33 mouse cellular contexts compared by ENCODE assay signal in the genomic region with DNA sequence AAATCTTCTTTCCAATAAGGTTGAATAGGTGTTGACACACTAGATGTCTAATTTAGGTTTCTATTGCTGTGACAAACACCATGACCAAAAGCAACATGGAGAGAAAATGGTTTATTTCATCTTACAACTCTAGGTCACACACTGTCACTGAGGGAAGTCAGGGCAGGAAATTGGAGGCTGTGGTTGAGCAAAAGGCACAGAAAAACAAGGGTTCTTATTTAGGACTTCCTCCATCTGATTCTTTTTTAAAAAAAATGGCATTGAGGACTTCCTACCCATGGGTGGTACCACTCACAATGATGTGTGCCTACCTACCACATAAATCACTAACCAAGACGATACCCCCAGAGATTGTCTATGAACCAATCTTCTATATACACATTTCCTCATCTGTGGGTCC. TPM values are rescaled to one million over a fixed set of nuclear protein-coding genes. Genes with fewer than 3 reads are reported as not detected.
A peak's percentile ranks its signal among the peaks of the same experiment; 100 is the strongest.
DNase-seq lines count a peak whose midpoint lies in the region; ATAC-seq and TF ChIP-seq lines count a peak whose summit lies in the region.
"Had no signal": no experiment of that assay in that cellular context is flagged by ENCODE, and none has a peak within 500 bp of the region (broad histone marks: within the 10 kb centered on the region; RNA-seq: fewer than 3 reads in every experiment).

No protein-coding gene starts in this region.

- peaks cover 9% of the 10 kb centered on the region for H3K4me1 ChIP-seq in bone marrow macrophage, adult 2 months (ENCODE audit: control insufficient read depth, insufficient read depth, low read length)
- H3K4me1 ChIP-seq in lung, adult 2 months (ENCODE audit: control insufficient read depth, insufficient read depth, low read length), result no peaks in the 10 kb centered on the region
- H3K4me1 ChIP-seq: forebrain, embryonic 12.5 days; intestine, embryonic 15.5 days; liver, embryonic 13.5 days; lung, embryonic 15.5 days; midbrain, embryonic 15.5 days had no signal

- no peak for TF ChIP-seq POLR2A in bone marrow macrophage, adult 2 months (IDR thresholded peaks at IDR 0.05; ENCODE audit: borderline replicate concordance, low read depth, low read length)
- TF ChIP-seq POLR2A in lung, adult 2 months (IDR thresholded peaks at IDR 0.05; ENCODE audit: borderline replicate concordance, extremely low read depth, low read depth, low read length), result no peak

- H3K27ac ChIP-seq in bone marrow macrophage, adult 2 months (ENCODE audit: insufficient read depth, low read depth, low read length), result peak overlapping the region; percentile 57
- H3K27ac ChIP-seq: forebrain, embryonic 12.5 days; intestine, embryonic 15.5 days; layer of hippocampus, adult 2 months; liver, embryonic 13.5 days; lung, embryonic 15.5 days; midbrain, embryonic 15.5 days had no signal

- peak; percentile 68 for ATAC-seq in megakaryocyte, adult 5-6 weeks (ENCODE audit: poor library complexity, severe bottlenecking)
- ATAC-seq in monocyte, adult 5-6 weeks (replicated peaks; ENCODE audit: insufficient number of reproducible peaks, low FRiP score, low TSS enrichment, poor library complexity, severe bottlenecking), result no peak
- ATAC-seq: intestine, embryonic 15.5 days; midbrain, embryonic 15.5 days had no signal

- TF ChIP-seq CTCF in bone marrow macrophage, adult 2 months (IDR thresholded peaks at IDR 0.05; ENCODE audit: low read depth, low read length), result no peak
- no peak for TF ChIP-seq CTCF in lung, adult 2 months (IDR thresholded peaks at IDR 0.05; ENCODE audit: insufficient read depth, low read length)

- DNase-seq in CD4-positive, CD25-positive, alpha-beta regulatory T cell, adult 2 months (ENCODE audit: low read depth, low spot score), result peak; percentile 58
- DNase-seq in thymus, postnatal 10 days (ENCODE audit: low spot score in 2 of 2), result peak; percentile 25 to 33
- DNase-seq in layer of hippocampus, postnatal 36 days, result no peak
- no peak for DNase-seq in lung, adult 2 months
- no peak for DNase-seq in layer of hippocampus, adult 18-20 months (ENCODE audit: low spot score in 2 of 2)
- DNase-seq: adrenal gland, postnatal 25 days; cerebellum, adult 9-11 months; kidney, adult 8-10 months; kidney, postnatal 10 days; liver, embryonic 13.5 days; lung, postnatal 36 days had no signal

- 83% methylated on average over 1 of the region's 1 CpGs for WGBS in lung, adult 2 months

- no peak overlapping the region for H3K4me3 ChIP-seq in bone marrow macrophage, adult 2 months (ENCODE audit: insufficient read depth, low read length)
- no peak overlapping the region for H3K4me3 ChIP-seq in lung, adult 2 months (replicated peaks; ENCODE audit: extremely low read depth, low read depth, low read length)
- H3K4me3 ChIP-seq: forebrain, embryonic 12.5 days; intestine, embryonic 15.5 days; layer of hippocampus, adult 2 months; liver, embryonic 13.5 days; lung, embryonic 15.5 days; midbrain, embryonic 15.5 days; myocyte had no signal

RNA-seq across cellular contexts. Expression of gene Adam6b, which starts 43.2 kb away (rescaled TPM):
- not detected in 2 replicates for polyA plus RNA-seq in bone marrow macrophage, adult 2 months (2012; ENCODE audit: insufficient read depth, insufficient read length, missing spikeins)
- not detected in 2 replicates for total RNA-seq in megakaryocyte, adult 5-6 weeks (2015)
- total RNA-seq in megakaryocyte, adult 5-6 weeks (2017), result not detected in 2 replicates
- total RNA-seq in layer of hippocampus, postnatal 36 days (2021), result not detected
- polyA plus RNA-seq in lung, adult 2 months (2012; rRNA removed), result 0.12 TPM in 1 of 2 replicates, not detected in the other
- total RNA-seq in monocyte, adult 5-6 weeks (2017), result 0.86 to 1.2 TPM in 2 of 3 replicates, not detected in the other
- not detected for total RNA-seq in layer of hippocampus, adult 18-20 months (2021)
- total RNA-seq: adrenal gland, postnatal 25 days; gastrocnemius, adult 18-20 months; gastrocnemius, postnatal 4 days; layer of hippocampus, adult 2 months; layer of hippocampus, postnatal 25 days; left cerebral cortex, postnatal 36 days had no signal
- polyA plus RNA-seq: cortical plate, adult 2 months; embryonic facial prominence, embryonic 11.5 days; forebrain, embryonic 12.5 days; heart, embryonic 11.5 days; heart, postnatal 0 days; hindbrain, embryonic 11.5 days; intestine, embryonic 15.5 days; limb, embryonic 14.5 days; liver, embryonic 13.5 days; lung, embryonic 15.5 days; midbrain, embryonic 15.5 days; myocyte; neural tube, embryonic 14.5 days; small intestine, adult 2 months; urinary bladder, adult 2 months had no signal

Comparison
In these comparisons a context has a peak if more than half of its experiments do, and no peak if none do; other contexts are left out.
1. DNase-seq: peak in CD4-positive, CD25-positive, alpha-beta regulatory T cell, adult 2 months (single experiment) and thymus, postnatal 10 days (2 of 2); none in layer of hippocampus, postnatal 36 days (0 of 2), lung, adult 2 months (single experiment) and layer of hippocampus, adult 18-20 months (0 of 2).